Mouse (Mus musculus): Measurements from ENCODE around the gene Riiad1.

- TF ChIP-seq CTCF (IDR thresholded peaks at IDR 0.05), result no peak
- no peak for TF ChIP-seq EP300 (IDR thresholded peaks at IDR 0.05)
Measured at GRCm38 (mm10) chr3:94481429-94481828, 1.3 kb upstream of the Riiad1 start.

Data from lung, postnatal 0 days (tissue).